Mouse (Mus musculus): Measurements from ENCODE around the gene Zfp1. TPM values are rescaled to one million over a fixed set of nuclear protein-coding genes. Genes with fewer than 3 reads are reported as not detected.

Gene Zfp1
- total and polyA plus RNA-seq, 2 experiments from 2014 or later, result 7.5 to 11.9 TPM

GRCm38 (mm10) chr8:111701380-111701779 is 58.2 kb downstream of the Zfp1 start:
- no peak for DNase-seq (ENCODE audit: low spot score)
- Histone ChIP-seq H3K36me3 (replicated peaks; ENCODE audit: control insufficient read depth, insufficient read depth, low read length) (no peaks in the 10 kb centered on the region), H3K9ac (replicated peaks; ENCODE audit: low read depth, low read length) (no peak overlapping the region), H3K4me1 (ENCODE audit: control insufficient read depth, insufficient read depth) (no peaks in the 10 kb centered on the region), H3K27me3 (ENCODE audit: control insufficient read depth, insufficient read depth, low read length) (no peaks in the 10 kb centered on the region), H3K4me3 (ENCODE audit: low read depth, low read length) (no peak overlapping the region), H3K27ac (ENCODE audit: low read depth) (no peak overlapping the region), H3K4me2 (ENCODE audit: low read depth, low read length) (no peak overlapping the region), H3K9me3 (replicated peaks; ENCODE audit: control insufficient read depth, low read length) (0 out of 2 replicates have a peak, but pooled peaks cover 3% of the 10 kb centered on the region)
- WGBS, result 75% methylated on average over 9 of the region's 9 CpGs
- no peak for TF ChIP-seq EP300 (IDR thresholded peaks at IDR 0.05; ENCODE audit: low read depth)
- TF ChIP-seq CTCF (IDR thresholded peaks at IDR 0.05; ENCODE audit: low read depth), result no peak
- no peak for ATAC-seq (ENCODE audit: insufficient read depth, low read depth)

- no peaks in the 10 kb centered on the region for H3K4me1 ChIP-seq (ENCODE audit: control insufficient read depth, insufficient read depth)
- H3K9me3 ChIP-seq (replicated peaks; ENCODE audit: control insufficient read depth, low read length), result no peaks in the 10 kb centered on the region
- DNase-seq (ENCODE audit: low spot score), result no peak
- H3K36me3 ChIP-seq (replicated peaks; ENCODE audit: control insufficient read depth, insufficient read depth, low read length), result peaks cover 10% of the 10 kb centered on the region; the same call in 1 of the 2 replicates
- WGBS, result 87% methylated on average over 12 of the region's 12 CpGs
- TF ChIP-seq EP300 (IDR thresholded peaks at IDR 0.05; ENCODE audit: low read depth) (no peak), CTCF (IDR thresholded peaks at IDR 0.05; ENCODE audit: low read depth) (no peak)
- H3K27me3 ChIP-seq (ENCODE audit: control insufficient read depth, insufficient read depth, low read length), result no peaks in the 10 kb centered on the region
- H3K27ac ChIP-seq (ENCODE audit: low read depth), result no peak overlapping the region
- ATAC-seq (ENCODE audit: insufficient read depth, low read depth), result no peak
- H3K4me3 ChIP-seq (ENCODE audit: low read depth, low read length), result no peak overlapping the region
- no peak overlapping the region; the same call in 1 of the 2 replicates for H3K9ac ChIP-seq (replicated peaks; ENCODE audit: low read depth, low read length)
- H3K4me2 ChIP-seq (ENCODE audit: low read depth, low read length), result no peak overlapping the region
These were observed 61.4 kb downstream of the Zfp1 start for GRCm38 (mm10) chr8:111704585-111704984.

- no peaks in the 10 kb centered on the region for H3K27me3 ChIP-seq (ENCODE audit: control insufficient read depth, insufficient read depth, low read length)
- TF ChIP-seq CTCF (IDR thresholded peaks at IDR 0.05; ENCODE audit: low read depth), result no peak
- TF ChIP-seq EP300 (IDR thresholded peaks at IDR 0.05; ENCODE audit: low read depth), result no peak
- no peak overlapping the region; the same call in 1 of the 2 replicates for H3K27ac ChIP-seq (ENCODE audit: low read depth)
- peaks cover 16% of the 10 kb centered on the region for H3K36me3 ChIP-seq (replicated peaks; ENCODE audit: control insufficient read depth, insufficient read depth, low read length)
- H3K4me2 ChIP-seq (ENCODE audit: low read depth, low read length), result no peak overlapping the region
- WGBS, result 22% methylated on average over 3 of the region's 3 CpGs
- ATAC-seq (ENCODE audit: insufficient read depth, low read depth) (peak; percentile 31; the same call in 1 of the 2 replicates), DNase-seq (ENCODE audit: low spot score) (no peak)
- H3K4me3 ChIP-seq (ENCODE audit: low read depth, low read length), result no peak overlapping the region
- H3K4me1 ChIP-seq (ENCODE audit: control insufficient read depth, insufficient read depth), result no peaks in the 10 kb centered on the region
- H3K9me3 ChIP-seq (replicated peaks; ENCODE audit: control insufficient read depth, low read length), result no peaks in the 10 kb centered on the region
- H3K9ac ChIP-seq (replicated peaks; ENCODE audit: low read depth, low read length), result no peak overlapping the region; the same call in 1 of the 2 replicates
These were observed 62.0 kb downstream of the Zfp1 start for GRCm38 (mm10) chr8:111705222-111705621.

- DNase-seq (ENCODE audit: low spot score), result no peak
These were observed 62.5 kb downstream of the Zfp1 start for GRCm38 (mm10) chr8:111705699-111706098.

GRCm38 (mm10) chr8:111708265-111708664 is 65.1 kb downstream of the Zfp1 start:
- ATAC-seq (ENCODE audit: insufficient read depth, low read depth) (no peak), DNase-seq (ENCODE audit: low spot score) (no peak)
- Histone ChIP-seq H3K4me1 (ENCODE audit: control insufficient read depth, insufficient read depth) (no peaks in the 10 kb centered on the region), H3K27ac (ENCODE audit: low read depth) (no peak overlapping the region), H3K9me3 (replicated peaks; ENCODE audit: control insufficient read depth, low read length) (no peaks in the 10 kb centered on the region), H3K27me3 (ENCODE audit: control insufficient read depth, insufficient read depth, low read length) (no peaks in the 10 kb centered on the region), H3K4me3 (ENCODE audit: low read depth, low read length) (no peak overlapping the region), H3K36me3 (replicated peaks; ENCODE audit: control insufficient read depth, insufficient read depth, low read length) (peaks cover 46% of the 10 kb centered on the region), H3K9ac (replicated peaks; ENCODE audit: low read depth, low read length) (no peak overlapping the region), H3K4me2 (ENCODE audit: low read depth, low read length) (no peak overlapping the region)
- 91% methylated on average over 6 of the region's 6 CpGs for WGBS
- TF ChIP-seq CTCF (IDR thresholded peaks at IDR 0.05; ENCODE audit: low read depth) (no peak), EP300 (IDR thresholded peaks at IDR 0.05; ENCODE audit: low read depth) (no peak)

More at GRCm38 (mm10) chr8:111705699-111706098, 62.5 kb downstream of the Zfp1 start:
- Histone ChIP-seq H3K27me3 (ENCODE audit: control insufficient read depth, insufficient read depth, low read length) (no peaks in the 10 kb centered on the region), H3K4me2 (ENCODE audit: low read depth, low read length) (no peak overlapping the region), H3K4me1 (ENCODE audit: control insufficient read depth, insufficient read depth) (no peaks in the 10 kb centered on the region), H3K36me3 (replicated peaks; ENCODE audit: control insufficient read depth, insufficient read depth, low read length) (peaks cover 21% of the 10 kb centered on the region), H3K4me3 (ENCODE audit: low read depth, low read length) (no peak overlapping the region), H3K9ac (replicated peaks; ENCODE audit: low read depth, low read length) (no peak overlapping the region), H3K27ac (ENCODE audit: low read depth) (no peak overlapping the region), H3K9me3 (replicated peaks; ENCODE audit: control insufficient read depth, low read length) (no peaks in the 10 kb centered on the region)
- ATAC-seq (ENCODE audit: insufficient read depth, low read depth), result no peak
- TF ChIP-seq CTCF (IDR thresholded peaks at IDR 0.05; ENCODE audit: low read depth) (no peak), EP300 (IDR thresholded peaks at IDR 0.05; ENCODE audit: low read depth) (no peak)
- WGBS, result 38% methylated on average over 5 of the region's 5 CpGs

- Histone ChIP-seq H3K27ac (ENCODE audit: low read depth) (no peak overlapping the region), H3K36me3 (replicated peaks; ENCODE audit: control insufficient read depth, insufficient read depth, low read length) (peaks cover 56% of the 10 kb centered on the region), H3K4me2 (ENCODE audit: low read depth, low read length) (no peak overlapping the region), H3K9me3 (replicated peaks; ENCODE audit: control insufficient read depth, low read length) (no peaks in the 10 kb centered on the region), H3K4me1 (ENCODE audit: control insufficient read depth, insufficient read depth) (no peaks in the 10 kb centered on the region), H3K9ac (replicated peaks; ENCODE audit: low read depth, low read length) (no peak overlapping the region), H3K27me3 (ENCODE audit: control insufficient read depth, insufficient read depth, low read length) (no peaks in the 10 kb centered on the region), H3K4me3 (ENCODE audit: low read depth, low read length) (no peak overlapping the region)
- TF ChIP-seq EP300 (IDR thresholded peaks at IDR 0.05; ENCODE audit: low read depth), result no peak
- no peak for TF ChIP-seq CTCF (IDR thresholded peaks at IDR 0.05; ENCODE audit: low read depth)
- ATAC-seq (ENCODE audit: insufficient read depth, low read depth), result no peak
- no peak for DNase-seq (ENCODE audit: low spot score)
- 94% methylated on average over 1 of the region's 1 CpGs for WGBS
These were observed 66.0 kb downstream of the Zfp1 start for GRCm38 (mm10) chr8:111709223-111709622.

Data from heart, postnatal 0 days (tissue).